Mouse (Mus musculus): ENCODE data around the gene Gm30083. TPM values are rescaled to one million over a fixed set of nuclear protein-coding genes. Genes with fewer than 3 reads are reported as not detected.

Gm30083 gene
- polyA plus RNA-seq, 1 experiment: not detected

DNA sequence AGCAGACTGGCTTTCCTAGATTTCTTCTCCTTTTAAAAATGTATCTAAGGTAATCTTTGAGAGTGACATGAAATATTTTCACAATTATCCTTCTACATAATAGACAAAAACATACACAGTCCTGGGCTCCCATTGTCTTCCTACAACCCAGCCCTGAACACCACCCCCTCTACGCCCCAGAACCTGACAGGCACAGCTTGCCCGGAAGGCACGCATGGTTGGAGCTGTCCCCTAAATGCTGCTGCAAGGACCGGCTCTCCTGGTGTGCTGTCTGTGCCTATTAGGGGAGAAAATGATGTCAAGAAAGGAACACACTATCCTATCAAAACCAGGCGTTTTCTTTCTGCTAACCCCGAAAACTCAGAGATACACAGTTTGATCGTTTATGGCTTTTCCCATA lies 37.2 kb downstream of the Gm30083 start:
- TF ChIP-seq CTCF (IDR thresholded peaks at IDR 0.05; ENCODE audit: low read depth, low read length) (no peak), POLR2A (IDR thresholded peaks at IDR 0.05; ENCODE audit: insufficient read depth, low read length) (no peak), EP300 (IDR thresholded peaks at IDR 0.05; ENCODE audit: insufficient read depth, low read depth, low read length) (no peak)
- no peak overlapping the region for H3K27ac ChIP-seq (ENCODE audit: insufficient read depth, low read length)
- H3K36me3 ChIP-seq (ENCODE audit: control insufficient read depth, insufficient read depth, low read length, poor library complexity, severe bottlenecking): no peaks in the 10 kb centered on the region
- no peak overlapping the region for H3K4me3 ChIP-seq (ENCODE audit: low read depth, low read length)
- H3K9ac ChIP-seq (ENCODE audit: low read depth, poor library complexity, severe bottlenecking): no peak overlapping the region
- H3K4me1 ChIP-seq (ENCODE audit: control insufficient read depth, insufficient read depth, low read length): no peaks in the 10 kb centered on the region
- H3K9me3 ChIP-seq (replicated peaks; ENCODE audit: control insufficient read depth, insufficient read depth, low read length, poor library complexity, severe bottlenecking): no peaks in the 10 kb centered on the region
- no peaks in the 10 kb centered on the region for H3K27me3 ChIP-seq (ENCODE audit: control insufficient read depth, insufficient read depth, low read length, poor library complexity, severe bottlenecking)

DNA sequence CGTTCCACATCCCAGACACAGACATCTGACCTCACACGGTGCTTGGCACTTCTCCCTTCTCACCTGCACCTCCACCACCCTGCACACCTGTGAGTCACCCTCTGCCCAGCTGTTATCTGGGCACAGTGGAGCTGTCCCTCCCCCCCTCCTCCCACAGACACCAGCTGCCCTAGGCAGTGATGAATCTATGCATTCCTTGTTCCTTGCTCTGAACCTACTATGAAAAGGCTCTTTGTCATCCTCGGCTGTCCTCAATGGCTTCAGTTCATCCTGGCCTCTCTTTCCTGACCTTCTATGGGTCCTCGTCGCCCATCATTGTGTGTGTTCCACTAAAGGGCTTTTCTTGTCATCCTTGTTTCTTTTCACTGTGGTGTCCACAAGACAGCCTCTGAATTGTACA lies 40.2 kb downstream of the Gm30083 start:
- Histone ChIP-seq H3K36me3 (ENCODE audit: control insufficient read depth, insufficient read depth, low read length, poor library complexity, severe bottlenecking) (no peaks in the 10 kb centered on the region), H3K4me1 (ENCODE audit: control insufficient read depth, insufficient read depth, low read length) (no peaks in the 10 kb centered on the region), H3K4me3 (ENCODE audit: low read depth, low read length) (no peak overlapping the region), H3K27ac (ENCODE audit: insufficient read depth, low read length) (no peak overlapping the region), H3K9ac (ENCODE audit: low read depth, poor library complexity, severe bottlenecking) (no peak overlapping the region), H3K27me3 (ENCODE audit: control insufficient read depth, insufficient read depth, low read length, poor library complexity, severe bottlenecking) (no peaks in the 10 kb centered on the region), H3K9me3 (replicated peaks; ENCODE audit: control insufficient read depth, insufficient read depth, low read length, poor library complexity, severe bottlenecking) (no peaks in the 10 kb centered on the region)
- TF ChIP-seq EP300 (IDR thresholded peaks at IDR 0.05; ENCODE audit: insufficient read depth, low read depth, low read length) (no peak), POLR2A (IDR thresholded peaks at IDR 0.05; ENCODE audit: insufficient read depth, low read length) (no peak), CTCF (IDR thresholded peaks at IDR 0.05; ENCODE audit: low read depth, low read length) (no peak)

DNA sequence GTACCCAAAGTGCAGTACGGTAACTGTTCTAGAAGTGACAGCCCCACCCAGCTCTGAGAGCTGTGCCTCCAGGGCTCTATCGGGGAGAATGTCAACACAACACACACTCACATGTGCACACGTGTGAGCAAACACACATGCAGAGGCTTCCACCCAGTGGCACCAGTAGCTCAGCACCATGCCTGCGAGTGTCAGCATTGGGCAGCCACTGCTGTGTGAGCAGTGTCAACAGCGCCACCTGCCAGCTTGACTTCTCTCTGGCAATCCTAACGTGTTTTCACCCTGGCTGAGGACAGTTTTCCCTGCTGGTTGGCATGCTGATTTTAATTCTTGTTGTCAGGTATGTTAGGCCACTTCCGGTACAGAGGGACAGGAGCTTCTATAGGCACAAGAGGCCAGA lies 42.3 kb downstream of the Gm30083 start:
- TF ChIP-seq EP300 (IDR thresholded peaks at IDR 0.05; ENCODE audit: insufficient read depth, low read depth, low read length) (no peak), CTCF (IDR thresholded peaks at IDR 0.05; ENCODE audit: low read depth, low read length) (peak; percentile 58), POLR2A (IDR thresholded peaks at IDR 0.05; ENCODE audit: insufficient read depth, low read length) (no peak)
- no peak overlapping the region for H3K27ac ChIP-seq (ENCODE audit: insufficient read depth, low read length)
- no peaks in the 10 kb centered on the region for H3K4me1 ChIP-seq (ENCODE audit: control insufficient read depth, insufficient read depth, low read length)
- H3K27me3 ChIP-seq (ENCODE audit: control insufficient read depth, insufficient read depth, low read length, poor library complexity, severe bottlenecking): no peaks in the 10 kb centered on the region
- H3K9ac ChIP-seq (ENCODE audit: low read depth, poor library complexity, severe bottlenecking): no peak overlapping the region
- H3K4me3 ChIP-seq (ENCODE audit: low read depth, low read length): no peak overlapping the region
- no peaks in the 10 kb centered on the region for H3K36me3 ChIP-seq (ENCODE audit: control insufficient read depth, insufficient read depth, low read length, poor library complexity, severe bottlenecking)
- H3K9me3 ChIP-seq (replicated peaks; ENCODE audit: control insufficient read depth, insufficient read depth, low read length, poor library complexity, severe bottlenecking): no peaks in the 10 kb centered on the region

DNA sequence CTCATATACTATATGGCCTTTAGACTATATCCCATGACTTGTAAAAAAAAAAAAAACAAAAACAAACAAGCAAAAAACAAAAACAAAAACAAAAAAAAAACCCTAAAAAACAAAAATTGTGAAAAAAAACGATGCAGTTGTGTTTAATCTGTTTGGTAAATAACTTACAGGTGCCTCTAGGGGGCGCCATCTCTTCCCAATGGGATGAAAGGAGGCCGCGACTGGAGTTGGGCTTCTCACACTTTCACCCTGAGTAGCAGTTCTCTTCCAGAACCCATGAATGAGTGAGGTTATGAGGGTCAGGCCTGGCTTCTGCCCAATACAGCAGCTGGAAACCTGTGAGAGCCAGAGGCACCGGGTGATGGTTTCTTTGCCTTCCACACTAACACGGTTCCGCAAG lies 49.3 kb downstream of the Gm30083 start:
- TF ChIP-seq EP300 (IDR thresholded peaks at IDR 0.05; ENCODE audit: insufficient read depth, low read depth, low read length) (no peak), POLR2A (IDR thresholded peaks at IDR 0.05; ENCODE audit: insufficient read depth, low read length) (no peak), CTCF (IDR thresholded peaks at IDR 0.05; ENCODE audit: low read depth, low read length) (peak; percentile 39)
- H3K9me3 ChIP-seq (replicated peaks; ENCODE audit: control insufficient read depth, insufficient read depth, low read length, poor library complexity, severe bottlenecking): no peaks in the 10 kb centered on the region
- H3K4me1 ChIP-seq (ENCODE audit: control insufficient read depth, insufficient read depth, low read length): no peaks in the 10 kb centered on the region
- 0 out of 2 replicates have a peak overlapping the region, but pooled peaks have one; percentile 2 for H3K4me3 ChIP-seq (ENCODE audit: low read depth, low read length)
- no peaks in the 10 kb centered on the region; the same call in 1 of the 2 replicates for H3K27me3 ChIP-seq (ENCODE audit: control insufficient read depth, insufficient read depth, low read length, poor library complexity, severe bottlenecking)
- H3K36me3 ChIP-seq (ENCODE audit: control insufficient read depth, insufficient read depth, low read length, poor library complexity, severe bottlenecking): no peaks in the 10 kb centered on the region
- no peak overlapping the region for H3K27ac ChIP-seq (ENCODE audit: insufficient read depth, low read length)
- H3K9ac ChIP-seq (ENCODE audit: low read depth, poor library complexity, severe bottlenecking): no peak overlapping the region

DNA sequence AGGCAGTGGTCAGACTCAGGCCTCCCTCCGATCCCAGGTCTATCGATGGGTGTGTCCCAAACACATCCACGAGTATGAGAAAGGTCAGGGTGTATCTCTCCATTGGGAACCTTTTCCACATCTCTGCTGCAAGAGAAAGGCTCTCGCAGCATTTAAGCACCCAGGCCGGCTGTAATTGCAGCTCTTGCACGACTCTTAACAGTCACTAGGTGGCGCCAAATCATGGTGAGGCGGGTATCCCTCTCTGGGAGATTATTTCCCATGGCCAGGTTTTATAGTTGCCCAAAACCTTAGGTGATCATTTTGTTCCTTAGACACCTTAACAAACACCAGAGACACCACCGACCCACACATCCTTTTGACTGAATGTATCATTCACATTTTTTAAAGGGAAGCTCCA lies 55.6 kb downstream of the Gm30083 start:
- Histone ChIP-seq H3K27me3 (ENCODE audit: control insufficient read depth, insufficient read depth, low read length, poor library complexity, severe bottlenecking) (no peaks in the 10 kb centered on the region), H3K9me3 (replicated peaks; ENCODE audit: control insufficient read depth, insufficient read depth, low read length, poor library complexity, severe bottlenecking) (no peaks in the 10 kb centered on the region), H3K27ac (ENCODE audit: insufficient read depth, low read length) (no peak overlapping the region), H3K36me3 (ENCODE audit: control insufficient read depth, insufficient read depth, low read length, poor library complexity, severe bottlenecking) (no peaks in the 10 kb centered on the region), H3K9ac (ENCODE audit: low read depth, poor library complexity, severe bottlenecking) (no peak overlapping the region), H3K4me3 (ENCODE audit: low read depth, low read length) (no peak overlapping the region), H3K4me1 (ENCODE audit: control insufficient read depth, insufficient read depth, low read length) (no peaks in the 10 kb centered on the region)
- no peak for TF ChIP-seq EP300 (IDR thresholded peaks at IDR 0.05; ENCODE audit: insufficient read depth, low read depth, low read length)
- TF ChIP-seq CTCF (IDR thresholded peaks at IDR 0.05; ENCODE audit: low read depth, low read length): peak; percentile 71

DNA sequence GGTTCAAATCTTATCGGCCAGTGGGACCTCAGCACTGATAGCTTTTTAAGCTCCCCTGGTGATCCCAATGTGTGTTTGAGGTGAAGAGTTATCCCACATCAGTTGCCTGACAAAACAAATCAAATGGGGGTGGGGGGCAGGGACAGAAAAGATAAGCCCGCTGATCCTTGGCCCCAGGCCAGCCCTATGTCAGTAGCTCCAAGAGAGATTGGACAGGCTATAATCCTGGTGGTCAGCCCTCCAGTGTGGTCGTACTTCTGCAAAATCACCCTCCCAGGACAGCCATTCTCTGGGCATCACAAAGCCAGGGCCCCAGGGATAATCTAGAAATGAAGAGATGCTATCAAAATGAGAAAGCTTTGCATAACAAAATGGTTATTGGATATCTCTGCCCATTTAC lies 56.1 kb downstream of the Gm30083 start:
- Histone ChIP-seq H3K27me3 (ENCODE audit: control insufficient read depth, insufficient read depth, low read length, poor library complexity, severe bottlenecking) (no peaks in the 10 kb centered on the region), H3K4me3 (ENCODE audit: low read depth, low read length) (no peak overlapping the region), H3K36me3 (ENCODE audit: control insufficient read depth, insufficient read depth, low read length, poor library complexity, severe bottlenecking) (no peaks in the 10 kb centered on the region), H3K4me1 (ENCODE audit: control insufficient read depth, insufficient read depth, low read length) (no peaks in the 10 kb centered on the region), H3K9me3 (replicated peaks; ENCODE audit: control insufficient read depth, insufficient read depth, low read length, poor library complexity, severe bottlenecking) (no peaks in the 10 kb centered on the region), H3K9ac (ENCODE audit: low read depth, poor library complexity, severe bottlenecking) (no peak overlapping the region), H3K27ac (ENCODE audit: insufficient read depth, low read length) (no peak overlapping the region)
- no peak for TF ChIP-seq EP300 (IDR thresholded peaks at IDR 0.05; ENCODE audit: insufficient read depth, low read depth, low read length)
- TF ChIP-seq CTCF (IDR thresholded peaks at IDR 0.05; ENCODE audit: low read depth, low read length): no peak
- TF ChIP-seq POLR2A (IDR thresholded peaks at IDR 0.05; ENCODE audit: insufficient read depth, low read length): no peak
